Comparison of ENCODE assay signal across 17 mouse cellular contexts in the genomic region with DNA sequence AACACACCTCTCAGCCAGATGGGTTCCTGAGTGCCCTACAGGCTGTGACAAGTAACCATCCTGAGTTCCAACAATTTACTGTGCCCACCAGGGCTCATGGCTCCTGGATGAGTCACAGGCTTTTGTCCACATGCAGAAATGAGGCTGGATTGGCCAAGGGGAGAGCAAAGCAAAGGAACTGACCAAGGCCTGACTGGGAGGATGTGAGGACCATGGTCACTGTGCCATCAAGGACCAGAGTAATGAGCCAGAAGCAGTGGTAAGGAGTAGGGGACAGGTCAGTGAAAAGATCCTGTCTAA.
A peak's percentile ranks its signal among the peaks of the same experiment; 100 is the strongest.
DNase-seq lines count a peak whose midpoint lies in the region; ATAC-seq and TF ChIP-seq lines count a peak whose summit lies in the region.
"Had no signal": no experiment of that assay in that cellular context is flagged by ENCODE, and none has a peak within 500 bp of the region (broad histone marks: within the 10 kb centered on the region; RNA-seq: fewer than 3 reads in every experiment).

No protein-coding gene starts in this region.

- H3K9me3 ChIP-seq in hindbrain, embryonic 13.5 days: no peaks in the 10 kb centered on the region
- H3K9me3 ChIP-seq in hindbrain, postnatal 0 days (ENCODE audit: low read length): no peaks in the 10 kb centered on the region
- H3K9me3 ChIP-seq in limb, embryonic 13.5 days: 0 out of 2 replicates have a peak, but pooled peaks cover 3% of the 10 kb centered on the region
- H3K9me3 ChIP-seq: neural tube, embryonic 12.5 days had no signal

- H3K36me3 ChIP-seq in hindbrain, embryonic 13.5 days: no peaks in the 10 kb centered on the region
- H3K36me3 ChIP-seq in hindbrain, postnatal 0 days (ENCODE audit: insufficient read depth, low read length): no peaks in the 10 kb centered on the region
- H3K36me3 ChIP-seq in C2C12 (ENCODE audit: control insufficient read depth, insufficient read depth): no peaks in the 10 kb centered on the region
- no peaks in the 10 kb centered on the region for H3K36me3 ChIP-seq in limb, embryonic 13.5 days
- H3K36me3 ChIP-seq: neural tube, embryonic 12.5 days had no signal

- no peaks in the 10 kb centered on the region for H3K79me2 ChIP-seq in C2C12 (ENCODE audit: control insufficient read depth, insufficient read depth)

- 0 out of 2 replicates have a peak, but pooled peaks cover 5% of the 10 kb centered on the region for H3K27me3 ChIP-seq in hindbrain, embryonic 13.5 days
- no peaks in the 10 kb centered on the region for H3K27me3 ChIP-seq in hindbrain, postnatal 0 days (ENCODE audit: insufficient read depth, low read length)
- H3K27me3 ChIP-seq in C2C12 (ENCODE audit: control insufficient read depth, insufficient read depth, insufficient read length): no peaks in the 10 kb centered on the region
- peaks cover 17% of the 10 kb centered on the region for H3K27me3 ChIP-seq in limb, embryonic 13.5 days

- no peak overlapping the region for H3K4me2 ChIP-seq in hindbrain, embryonic 13.5 days
- H3K4me2 ChIP-seq in hindbrain, postnatal 0 days (ENCODE audit: low read depth, low read length): no peak overlapping the region
- 0 out of 2 replicates have a peak overlapping the region, but pooled peaks have one; percentile 9 for H3K4me2 ChIP-seq in limb, embryonic 13.5 days (replicated peaks)
- H3K4me2 ChIP-seq: hindbrain, embryonic 14.5 days; neural tube, embryonic 12.5 days had no signal

- H3K9ac ChIP-seq in hindbrain, embryonic 13.5 days: no peak overlapping the region
- H3K9ac ChIP-seq in hindbrain, postnatal 0 days (replicated peaks; ENCODE audit: low read length): no peak overlapping the region
- no peak overlapping the region for H3K9ac ChIP-seq in limb, embryonic 13.5 days
- H3K9ac ChIP-seq: hindbrain, embryonic 14.5 days; neural tube, embryonic 12.5 days had no signal

- TF ChIP-seq CTCF in hindbrain, postnatal 0 days (IDR thresholded peaks at IDR 0.05; ENCODE audit: low read depth): no peak
- no peak for TF ChIP-seq CTCF in C2C12 (IDR thresholded peaks at IDR 0.05; ENCODE audit: control insufficient read depth, insufficient read depth, insufficient read length)

- H3K79me3 ChIP-seq in C2C12 (ENCODE audit: low read depth): no peaks in the 10 kb centered on the region

- no peak for DNase-seq in hindbrain, postnatal 0 days (ENCODE audit: low spot score)
- peak; percentile 72 for DNase-seq in 3T3-L1 (ENCODE audit: low read depth, low spot score)
- no peak for DNase-seq in urinary bladder, postnatal 36 days (ENCODE audit: low spot score in 2 of 2)
- DNase-seq: adrenal gland, postnatal 14 days; cerebellum, adult 18-20 months; lung, postnatal 10 days; retina, postnatal 1 day; thymus, postnatal 25 days had no signal

- no peak overlapping the region for H3K27ac ChIP-seq in hindbrain, embryonic 13.5 days
- H3K27ac ChIP-seq in hindbrain, postnatal 0 days: no peak overlapping the region
- peak overlapping the region; percentile 39; the same call in 1 of the 2 replicates for H3K27ac ChIP-seq in limb, embryonic 13.5 days
- H3K27ac ChIP-seq: hindbrain, embryonic 14.5 days; layer of hippocampus, adult 2 months; neural tube, embryonic 12.5 days had no signal

- H3K4me3 ChIP-seq in hindbrain, embryonic 13.5 days: no peak overlapping the region
- H3K4me3 ChIP-seq in hindbrain, postnatal 0 days (ENCODE audit: low read length): no peak overlapping the region
- no peak overlapping the region for H3K4me3 ChIP-seq in C2C12 (ENCODE audit: insufficient read depth, poor library complexity, severe bottlenecking)
- no peak overlapping the region for H3K4me3 ChIP-seq in limb, embryonic 13.5 days
- H3K4me3 ChIP-seq: layer of hippocampus, adult 2 months; neural tube, embryonic 12.5 days had no signal

- ATAC-seq in hindbrain, embryonic 13.5 days (ENCODE audit: low FRiP score): 0 out of 2 replicates have a peak, but pooled peaks have one; percentile 13
- ATAC-seq in hindbrain, postnatal 0 days: no peak
- peak; percentile 13; the same call in 1 of the 2 replicates for ATAC-seq in limb, embryonic 13.5 days (ENCODE audit: low FRiP score, low read depth)
- ATAC-seq in granulocyte monocyte progenitor cell, adult 5-6 weeks (replicated peaks; ENCODE audit: poor library complexity, severe bottlenecking): no peak
- ATAC-seq: intestine, postnatal 0 days; midbrain, embryonic 16.5 days had no signal

- H3ac ChIP-seq in C2C12 (ENCODE audit: control insufficient read depth, insufficient read length, low read depth): no peak overlapping the region

- peaks cover 33% of the 10 kb centered on the region for H3K4me1 ChIP-seq in hindbrain, embryonic 13.5 days (replicated peaks)
- H3K4me1 ChIP-seq in hindbrain, postnatal 0 days (ENCODE audit: insufficient read depth, low read length): peaks cover 8% of the 10 kb centered on the region; the same call in 1 of the 2 replicates
- peaks cover 56% of the 10 kb centered on the region for H3K4me1 ChIP-seq in limb, embryonic 13.5 days

TF ChIP-seq in C2C12, 6 proteins besides CTCF, POLR2A, EP300 and RAD21:
- peak; percentile 49 for TF ChIP-seq FOSL1 (IDR thresholded peaks at IDR 0.05; ENCODE audit: insufficient read depth, low read length, poor library complexity, severe bottlenecking)
- TF ChIP-seq MYOD1 (IDR thresholded peaks at IDR 0.05; ENCODE audit: control insufficient read depth, insufficient read length, low read depth): no peak

Comparison
In these comparisons a context has a peak if more than half of its experiments do, and no peak if none do; other contexts are left out.
1. ATAC-seq: peak in hindbrain, embryonic 13.5 days (single experiment) and limb, embryonic 13.5 days (single experiment); none in hindbrain, postnatal 0 days (single experiment) and granulocyte monocyte progenitor cell, adult 5-6 weeks (single experiment).